Mouse (Mus musculus) midbrain, postnatal 0 days (tissue): ENCODE measurements around the gene Banf1. TPM values are rescaled to one million over a fixed set of nuclear protein-coding genes. Genes with fewer than 3 reads are reported as not detected.

Experiments used
- ATAC-seq: fragments of 200-750 bp; cut with Nextera tagmentation; 2 replicates; pipeline ENCODE4 v1.8.0; 2017; ENCODE audit warnings: moderate number of reproducible peaks, mild to moderate bottlenecking, moderate TSS enrichment, moderate library complexity; ENCODE audit not compliant: low FRiP score
- DNase-seq: peaks from one replicate; pipeline ENCODE4 v3.0.0-alpha.2; 2015; ENCODE audit warnings: low spot score
- H3K27ac ChIP-seq: fragments of 300-500 bp; sonication (generic); 2 replicates; pipeline ENCODE4 v1.5.1; 2014; ENCODE audit warnings: low read depth, mild to moderate bottlenecking, low read length, mixed read lengths
- H3K27me3 ChIP-seq: fragments of 300-500 bp; sonication (generic); 2 replicates; pipeline ENCODE4 v1.6.1; 2014; ENCODE audit warnings: low read length, control low read depth, mixed read lengths; ENCODE audit not compliant: insufficient read depth
- H3K36me3 ChIP-seq: fragments of 300-500 bp; sonication (generic); 2 replicates; pipeline ENCODE4 v1.6.1; 2014; ENCODE audit warnings: low read length, control low read depth, mixed read lengths; ENCODE audit not compliant: insufficient read depth
- H3K4me1 ChIP-seq: fragments of 300-500 bp; sonication (generic); 2 replicates; pipeline ENCODE4 v1.6.1; 2014; ENCODE audit warnings: mild to moderate bottlenecking, control low read depth, antibody characterized with exemption, low read length, mixed read lengths; ENCODE audit not compliant: insufficient read depth
- H3K4me2 ChIP-seq: fragments of 300-500 bp; sonication (generic); 2 replicates; pipeline ENCODE4 v1.6.1; 2014; ENCODE audit warnings: low read depth, mild to moderate bottlenecking, low read length, mixed read lengths; ENCODE audit not compliant: poor library complexity, severe bottlenecking
- H3K4me3 ChIP-seq: fragments of 300-500 bp; sonication (generic); 2 replicates; pipeline ENCODE4 v1.5.1; 2014; ENCODE audit warnings: low read depth, mild to moderate bottlenecking, low read length, moderate library complexity
- H3K9ac ChIP-seq: fragments of 300-500 bp; sonication (generic); replicated peaks from 2 replicates; pipeline ENCODE4 v1.6.1; 2014; ENCODE audit warnings: mild to moderate bottlenecking, low read length, moderate library complexity, mixed read lengths; ENCODE audit not compliant: poor library complexity, severe bottlenecking
- H3K9me3 ChIP-seq: fragments of 300-500 bp; sonication (generic); 2 replicates; pipeline ENCODE4 v1.6.1; 2016; ENCODE audit warnings: low read length, control low read depth
- CTCF ChIP-seq: IDR thresholded peaks from 2 replicates; pipeline ENCODE4 v1.5.1; 2016; ENCODE audit warnings: antibody characterized with exemption, mild to moderate bottlenecking
- WGBS: fragments of 180-500 bp; shearing (Covaris S2); extraction: QIAGEN DNeasy Blood & Tissue Kit; methylation state at CpG from one replicate; pipeline ENCODE4 v1.1.7; 2014; 5-methylcytosine and 5-hydroxymethylcytosine counted together
- polyA plus RNA-seq: library from polyadenylated mRNA; unstranded; fragments of >200 nt; fragmentation: Nextera tagmentation; extraction: Ambion mirVana; gene quantifications from 2 replicates; pipeline ENCODE4 v1.2.1, GENCODE M21; 2015
- total RNA-seq: library from RNA; depleted of rRNA; stranded (reverse); fragments of >200 nt; gene quantifications from 2 replicates; pipeline ENCODE4 v1.2.3, GENCODE M21; 2014

Banf1 gene
- total and polyA plus RNA-seq, 2 experiments from 2014 or later, result 79.6 to 313 TPM

- Histone ChIP-seq H3K27ac (no peak overlapping the region), H3K4me2 (no peak overlapping the region), H3K4me1 (no peaks in the 10 kb centered on the region), H3K27me3 (no peaks in the 10 kb centered on the region), H3K9ac (no peak overlapping the region), H3K36me3 (no peaks in the 10 kb centered on the region), H3K9me3 (no peaks in the 10 kb centered on the region), H3K4me3 (no peak overlapping the region)
- DNase-seq (no peak), ATAC-seq (no peak)
- 69% methylated on average over 4 of the region's 4 CpGs for WGBS
- no peak for TF ChIP-seq CTCF
Measured at GRCm38 (mm10) chr19:5395371-5395770, 28.4 kb upstream of the Banf1 start.

DNA sequence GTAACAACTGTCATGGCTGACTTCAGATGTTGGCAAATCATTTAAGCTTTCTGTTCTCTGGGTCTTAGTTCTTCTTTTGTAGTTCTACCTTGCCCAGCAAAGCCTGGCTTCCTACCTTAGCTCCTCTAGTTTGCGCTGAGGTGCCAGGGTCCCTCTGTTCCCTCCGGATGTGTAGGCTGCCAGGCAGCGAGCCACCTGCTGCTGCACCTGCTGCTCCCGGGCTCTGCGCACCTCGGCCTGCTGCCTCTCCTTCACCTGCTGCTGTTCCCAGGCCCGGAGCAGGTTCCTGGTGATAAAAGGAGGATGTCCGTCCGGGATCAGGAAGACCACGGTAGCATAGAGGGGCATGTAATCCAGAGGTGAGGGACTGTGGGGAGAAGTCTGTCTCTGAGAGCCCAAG is 27.2 kb upstream of the Banf1 start:
- DNase-seq (no peak), ATAC-seq (no peak)
- 53% methylated on average over 10 of the region's 10 CpGs for WGBS
- H3K4me1 ChIP-seq, result peaks cover 10% of the 10 kb centered on the region; the same call in 1 of the 2 replicates
- H3K9me3 ChIP-seq, result no peaks in the 10 kb centered on the region
- H3K9ac ChIP-seq, result no peak overlapping the region
- no peaks in the 10 kb centered on the region for H3K36me3 ChIP-seq
- H3K27me3 ChIP-seq, result no peaks in the 10 kb centered on the region
- no peak for TF ChIP-seq CTCF
- H3K27ac ChIP-seq, result no peak overlapping the region
- H3K4me2 ChIP-seq, result no peak overlapping the region
- no peak overlapping the region for H3K4me3 ChIP-seq

DNA sequence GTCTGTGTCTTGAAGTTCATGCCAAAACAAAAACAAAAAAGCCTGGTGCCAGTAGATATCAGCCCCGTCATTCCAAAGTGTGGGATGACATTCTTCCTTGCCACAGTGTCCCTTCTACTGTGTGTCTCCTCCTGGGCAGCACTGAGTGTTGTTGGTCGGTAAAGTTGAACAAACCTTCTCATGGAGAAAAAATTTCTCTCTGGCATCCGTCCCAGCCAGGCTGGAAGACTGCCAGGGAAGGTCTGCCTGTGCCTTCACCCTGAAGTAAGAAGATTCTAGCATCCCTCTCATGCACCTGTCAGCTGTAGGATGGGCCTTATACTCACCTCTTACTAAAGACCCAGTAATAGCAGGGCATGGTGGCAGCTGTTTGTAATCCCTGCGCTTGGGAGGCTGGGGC is 25.9 kb upstream of the Banf1 start:
- Histone ChIP-seq H3K27me3 (no peaks in the 10 kb centered on the region), H3K9me3 (no peaks in the 10 kb centered on the region), H3K4me3 (no peak overlapping the region), H3K4me2 (no peak overlapping the region), H3K36me3 (no peaks in the 10 kb centered on the region), H3K9ac (no peak overlapping the region), H3K4me1 (peaks cover 10% of the 10 kb centered on the region; the same call in 1 of the 2 replicates), H3K27ac (no peak overlapping the region)
- WGBS, result 58% methylated on average over 4 of the region's 4 CpGs
- ATAC-seq (no peak), DNase-seq (peak; percentile 32)
- TF ChIP-seq CTCF, result no peak

DNA sequence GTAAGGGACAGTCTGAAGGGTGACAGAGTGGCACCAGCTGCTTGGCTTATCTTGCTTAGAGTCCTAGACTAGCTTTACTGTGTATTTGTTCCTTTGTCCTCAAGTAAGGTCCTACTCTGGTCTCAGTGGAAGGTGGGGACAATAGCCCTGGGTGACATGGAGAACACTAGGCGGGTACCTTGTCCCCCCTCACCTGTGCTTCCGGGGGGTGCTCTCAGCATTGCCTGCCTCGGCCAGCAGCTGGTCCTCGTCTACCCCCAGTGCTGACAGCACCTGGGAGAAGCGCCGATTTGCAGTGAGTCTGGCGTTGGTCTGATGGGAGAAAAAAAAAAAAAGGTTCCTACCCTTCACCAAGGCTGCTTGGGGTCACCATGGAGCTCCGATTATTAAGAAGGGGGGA is 23.4 kb upstream of the Banf1 start:
- no peak for TF ChIP-seq CTCF
- no peak overlapping the region for H3K4me2 ChIP-seq
- no peak for DNase-seq
- ATAC-seq, result no peak
- H3K27ac ChIP-seq, result no peak overlapping the region
- H3K9ac ChIP-seq, result no peak overlapping the region
- no peak overlapping the region for H3K4me3 ChIP-seq
- H3K27me3 ChIP-seq, result no peaks in the 10 kb centered on the region
- WGBS, result 92% methylated on average over 8 of the region's 8 CpGs
- peaks cover 18% of the 10 kb centered on the region for H3K4me1 ChIP-seq
- H3K9me3 ChIP-seq, result no peaks in the 10 kb centered on the region
- H3K36me3 ChIP-seq, result peaks cover 3% of the 10 kb centered on the region

DNA sequence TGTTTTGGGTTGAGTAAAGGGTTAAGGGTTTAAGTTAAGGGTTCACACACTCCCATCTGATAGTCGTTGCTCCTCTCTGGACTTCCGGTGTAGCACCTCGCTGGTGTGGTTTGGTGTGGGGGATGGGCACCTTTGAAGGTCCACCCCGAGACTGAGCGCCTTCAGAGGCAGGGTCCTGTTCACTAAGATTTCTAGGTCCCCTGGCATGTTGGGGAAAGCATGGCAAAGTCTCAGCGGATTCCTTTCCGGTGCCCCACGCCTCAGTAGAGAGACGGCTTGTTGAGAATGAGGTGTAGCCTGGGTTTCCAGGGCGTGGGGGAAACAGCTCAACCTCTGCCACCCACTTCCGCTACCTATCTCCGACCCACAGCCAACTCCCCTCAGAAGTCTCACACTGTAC is 22.7 kb upstream of the Banf1 start:
- peak overlapping the region; percentile 93 for H3K4me3 ChIP-seq
- ATAC-seq, result no peak
- peak overlapping the region; percentile 79 for H3K4me2 ChIP-seq
- H3K9me3 ChIP-seq, result no peaks in the 10 kb centered on the region
- no peak for TF ChIP-seq CTCF
- H3K36me3 ChIP-seq, result peaks cover 11% of the 10 kb centered on the region
- peaks cover 18% of the 10 kb centered on the region for H3K4me1 ChIP-seq
- no peaks in the 10 kb centered on the region for H3K27me3 ChIP-seq
- 65% methylated on average over 12 of the region's 12 CpGs for WGBS
- no peak for DNase-seq
- peak overlapping the region; percentile 77; the same call in 1 of the 2 replicates for H3K9ac ChIP-seq
- H3K27ac ChIP-seq, result no peak overlapping the region

DNA sequence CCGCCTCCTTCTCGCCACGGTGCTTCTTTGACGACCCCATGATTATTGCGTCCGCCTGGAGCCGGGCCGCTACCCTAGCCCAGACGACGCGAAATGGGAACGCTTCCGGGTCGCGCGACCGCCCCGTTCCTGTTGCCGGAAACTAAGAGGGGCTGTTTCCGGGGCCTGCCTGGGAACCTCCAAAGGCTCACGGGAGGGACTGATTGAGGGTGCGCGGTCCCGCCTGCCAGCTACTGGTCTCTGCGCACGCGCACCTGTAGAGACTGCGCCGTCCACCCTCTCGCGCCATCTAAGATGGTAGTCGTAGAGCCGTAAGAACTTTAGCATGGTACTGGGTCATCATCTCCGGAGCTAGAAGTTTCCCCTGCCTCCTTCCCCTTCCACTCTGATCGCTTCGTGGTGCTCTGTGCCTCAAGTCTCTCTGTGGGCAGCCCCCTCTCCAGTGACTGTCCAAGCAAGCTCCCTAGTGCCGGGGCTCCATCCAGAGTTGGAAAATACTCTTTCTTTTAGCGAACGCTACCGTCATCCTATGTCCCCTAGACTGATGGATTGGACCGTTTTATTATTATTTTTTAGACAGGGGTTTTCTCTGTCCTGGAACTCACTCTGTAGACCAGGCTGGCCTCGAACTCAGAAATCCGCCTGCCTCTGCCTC is 21.7 kb upstream of the Banf1 start, which contains the start of gene Sart1:
Gene Sart1 (minus strand): TSS at position 116 of the 655 bp plus-strand sequence.
- H3K4me3 ChIP-seq, result peak within 1 kb of the TSS; percentile 93

More for the DNA sequence above, 21.7 kb upstream of the Banf1 start, which contains the start of gene Sart1:
- H3K27ac ChIP-seq, result peak within 1 kb of the TSS; percentile 94
- no peaks in the 10 kb centered on the region for H3K9me3 ChIP-seq
- H3K36me3 ChIP-seq, result peaks cover 20% of the 10 kb centered on the region
- H3K27me3 ChIP-seq, result no peaks in the 10 kb centered on the region
- DNase-seq (peak; percentile 98), ATAC-seq (peak; percentile 95)
- peaks cover 18% of the 10 kb centered on the region for H3K4me1 ChIP-seq
- H3K9ac ChIP-seq, result peak within 1 kb of the TSS; percentile 96
- TF ChIP-seq CTCF, result 0 out of 2 replicates have a peak, but pooled peaks have one; percentile 10
- peak within 1 kb of the TSS; percentile 79 for H3K4me2 ChIP-seq
- 2% methylated on average over 43 of the region's 43 CpGs for WGBS
